Mouse (Mus musculus) forebrain, postnatal 0 days (tissue): ENCODE data around the gene Alk. TPM values are rescaled to one million over a fixed set of nuclear protein-coding genes. Genes with fewer than 3 reads are reported as not detected.

ENCODE experiments used
- ATAC-seq: fragments of 200-750 bp; cut with Nextera tagmentation; 2 replicates; pipeline ENCODE4 v1.8.0; 2017; ENCODE audit warnings: mild to moderate bottlenecking, moderate library complexity
- DNase-seq: peaks from one replicate; pipeline ENCODE4 v3.0.0-alpha.2; 2015
- H3K27ac ChIP-seq: fragments of 300-500 bp; sonication (generic); 2 replicates; pipeline ENCODE4 v1.5.1; 2014; ENCODE audit warnings: low read depth, mild to moderate bottlenecking, antibody characterized with exemption, low read length, moderate library complexity, mixed read lengths
- H3K27me3 ChIP-seq: fragments of 300-500 bp; sonication (generic); 2 replicates; pipeline ENCODE4 v1.6.1; 2014; ENCODE audit warnings: mild to moderate bottlenecking, low read length, mixed read lengths; ENCODE audit not compliant: insufficient read depth
- H3K36me3 ChIP-seq: fragments of 300-500 bp; sonication (generic); 2 replicates; pipeline ENCODE4 v1.6.1; 2014; ENCODE audit warnings: mild to moderate bottlenecking, moderate library complexity; ENCODE audit not compliant: insufficient read depth
- H3K4me1 ChIP-seq: fragments of 300-500 bp; sonication (generic); 2 replicates; pipeline ENCODE4 v1.6.1; 2014; ENCODE audit warnings: antibody characterized with exemption; ENCODE audit not compliant: insufficient read depth
- H3K4me2 ChIP-seq: fragments of 300-500 bp; sonication (generic); 2 replicates; pipeline ENCODE4 v1.6.1; 2014; ENCODE audit warnings: low read depth, mild to moderate bottlenecking, moderate library complexity
- H3K4me3 ChIP-seq: fragments of 300-500 bp; sonication (generic); 2 replicates; pipeline ENCODE4 v1.5.1; 2014; ENCODE audit warnings: low read depth, low read length, mixed read lengths
- H3K9ac ChIP-seq: fragments of 300-500 bp; sonication (generic); 2 replicates; pipeline ENCODE4 v1.6.1; 2014; ENCODE audit warnings: mild to moderate bottlenecking
- H3K9me3 ChIP-seq: fragments of 300-500 bp; sonication (generic); 2 replicates; pipeline ENCODE4 v1.6.1; 2016; ENCODE audit warnings: low read length
- CTCF ChIP-seq: sonication (generic); IDR thresholded peaks from 2 replicates; pipeline ENCODE4 v1.5.1; 2016; ENCODE audit warnings: antibody characterized with exemption, control low read depth, low read depth
- WGBS: fragments of 180-500 bp; shearing (Covaris S2); extraction: QIAGEN DNeasy Blood & Tissue Kit; methylation state at CpG from one replicate; pipeline ENCODE4 v1.1.7; 2014; 5-methylcytosine and 5-hydroxymethylcytosine counted together
- polyA plus RNA-seq: library from polyadenylated mRNA; unstranded; fragments of >200 nt; fragmentation: Nextera tagmentation; extraction: Ambion mirVana; gene quantifications from 2 replicates; pipeline ENCODE4 v1.2.1, GENCODE M21; 2015
- total RNA-seq: library from RNA; depleted of rRNA; stranded (reverse); fragments of >200 nt; gene quantifications from 2 replicates; pipeline ENCODE4 v1.2.3, GENCODE M21; 2014

The Alk gene
- total and polyA plus RNA-seq, 2 experiments from 2014 or later: 1.6 to 8.8 TPM

GRCm38 (mm10) chr17:72477889-72478405 is 126.5 kb downstream of the Alk start:
- 49% methylated on average over 5 of the region's 5 CpGs for WGBS
- DNase-seq (peak; percentile 30), ATAC-seq (peak; percentile 69)
- no peaks in the 10 kb centered on the region for H3K36me3 ChIP-seq
- no peak overlapping the region for H3K4me3 ChIP-seq
- H3K9ac ChIP-seq: no peak overlapping the region
- H3K27ac ChIP-seq: no peak overlapping the region
- H3K4me1 ChIP-seq: 0 out of 2 replicates have a peak, but pooled peaks cover 3% of the 10 kb centered on the region
- H3K9me3 ChIP-seq: no peaks in the 10 kb centered on the region
- no peak for TF ChIP-seq CTCF
- H3K4me2 ChIP-seq: no peak overlapping the region
- H3K27me3 ChIP-seq: no peaks in the 10 kb centered on the region

- Histone ChIP-seq H3K4me2 (no peak overlapping the region), H3K27me3 (no peaks in the 10 kb centered on the region), H3K36me3 (no peaks in the 10 kb centered on the region), H3K27ac (no peak overlapping the region), H3K4me3 (no peak overlapping the region), H3K9me3 (no peaks in the 10 kb centered on the region), H3K4me1 (0 out of 2 replicates have a peak, but pooled peaks cover 3% of the 10 kb centered on the region), H3K9ac (no peak overlapping the region)
- no peak for TF ChIP-seq CTCF
- no peak for DNase-seq
- WGBS: 60% methylated on average over 4 of the region's 4 CpGs
- ATAC-seq: no peak
These were observed 127.5 kb downstream of the Alk start for GRCm38 (mm10) chr17:72476956-72477355.

- no peak for DNase-seq
These were observed 130.3 kb downstream of the Alk start for GRCm38 (mm10) chr17:72474166-72474565.

DNA sequence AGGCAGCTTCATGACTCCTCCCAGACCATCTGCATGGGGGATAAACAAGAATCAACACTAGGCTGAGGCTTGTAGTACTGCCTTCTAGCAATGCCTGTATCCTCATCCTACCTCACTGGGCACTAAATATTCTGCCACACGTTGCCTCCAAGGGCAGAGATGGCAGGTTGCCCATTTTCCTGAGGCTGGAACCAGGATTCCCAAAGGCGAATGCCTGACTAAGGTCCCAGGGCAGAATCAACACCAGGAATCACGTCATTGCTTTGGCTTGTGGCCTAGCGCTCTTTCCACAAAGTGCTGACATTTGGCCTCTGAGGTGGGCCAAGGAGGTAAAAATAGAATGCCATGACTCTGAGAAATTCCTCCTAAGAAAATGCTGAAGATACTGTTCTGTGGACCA is 155.9 kb downstream of the Alk start:
- H3K4me1 ChIP-seq: no peaks in the 10 kb centered on the region
- no peak for ATAC-seq
- no peak overlapping the region for H3K4me3 ChIP-seq
- no peak overlapping the region for H3K9ac ChIP-seq
- H3K36me3 ChIP-seq: no peaks in the 10 kb centered on the region
- no peak overlapping the region for H3K27ac ChIP-seq
- 70% methylated on average over 4 of the region's 4 CpGs for WGBS
- no peak for TF ChIP-seq CTCF
- no peaks in the 10 kb centered on the region for H3K27me3 ChIP-seq
- no peak overlapping the region for H3K4me2 ChIP-seq
- no peak for DNase-seq
- no peaks in the 10 kb centered on the region for H3K9me3 ChIP-seq

More at GRCm38 (mm10) chr17:72474166-72474565, 130.3 kb downstream of the Alk start:
- no peaks in the 10 kb centered on the region for H3K9me3 ChIP-seq
- no peak overlapping the region for H3K27ac ChIP-seq
- 0 out of 2 replicates have a peak, but pooled peaks cover 3% of the 10 kb centered on the region for H3K4me1 ChIP-seq
- no peaks in the 10 kb centered on the region for H3K27me3 ChIP-seq
- H3K9ac ChIP-seq: no peak overlapping the region
- no peak overlapping the region for H3K4me2 ChIP-seq
- 29% methylated on average over 5 of the region's 5 CpGs for WGBS
- no peak for ATAC-seq
- H3K36me3 ChIP-seq: no peaks in the 10 kb centered on the region
- H3K4me3 ChIP-seq: no peak overlapping the region
- TF ChIP-seq CTCF: no peak

DNA sequence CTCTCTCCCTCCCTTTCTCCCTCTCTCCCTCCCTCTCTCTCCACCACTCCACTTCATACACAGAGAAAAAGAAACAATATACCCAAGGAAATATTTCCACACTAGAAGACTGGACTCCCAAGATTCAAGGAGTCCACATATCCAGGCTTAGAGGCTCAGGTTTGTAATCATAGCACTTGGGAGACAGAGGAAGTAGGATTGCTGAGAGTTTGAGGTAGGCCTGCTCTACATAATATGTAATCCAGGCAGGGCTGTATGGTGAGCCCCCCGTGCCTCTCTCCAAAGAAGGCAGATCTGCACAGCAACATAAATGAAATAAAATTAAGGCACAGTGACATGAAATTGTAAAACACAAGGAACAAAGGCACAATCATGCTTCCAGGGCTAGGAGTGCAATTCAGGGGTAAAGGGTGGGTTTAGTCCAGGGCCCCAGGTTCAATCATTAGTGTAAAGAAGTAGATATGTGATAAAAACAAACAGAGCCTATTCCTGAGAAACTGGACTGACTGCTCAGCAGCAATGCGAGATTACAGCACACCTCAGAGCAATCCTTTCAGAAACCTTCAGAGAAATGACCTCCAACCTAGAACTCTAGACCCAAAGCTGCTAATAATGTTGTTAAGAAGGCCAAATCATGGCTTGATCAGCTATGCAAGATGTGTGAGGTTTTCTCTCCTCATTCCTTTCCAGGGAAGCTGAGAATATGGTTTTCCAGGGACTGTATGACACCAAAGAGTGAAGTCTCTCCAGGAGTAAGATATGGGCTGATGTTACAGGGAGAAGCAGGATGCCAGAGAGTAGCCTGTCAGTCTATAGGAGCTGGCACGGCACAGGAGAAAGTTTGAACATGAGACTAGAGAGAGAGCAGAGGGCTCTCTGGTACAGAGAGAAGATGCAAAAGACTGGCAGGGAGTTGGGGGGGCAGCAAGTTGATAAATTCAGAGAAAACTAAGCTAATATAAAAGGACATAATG is 158.9 kb downstream of the Alk start:
- no peak for DNase-seq
- H3K4me2 ChIP-seq: no peak overlapping the region
- no peaks in the 10 kb centered on the region for H3K27me3 ChIP-seq
- no peaks in the 10 kb centered on the region for H3K4me1 ChIP-seq
- no peak for ATAC-seq
- H3K4me3 ChIP-seq: no peak overlapping the region
- no peak for TF ChIP-seq CTCF
- H3K9me3 ChIP-seq: no peaks in the 10 kb centered on the region
- no peaks in the 10 kb centered on the region for H3K36me3 ChIP-seq
- H3K9ac ChIP-seq: no peak overlapping the region
- WGBS: 71% methylated on average over 3 of the region's 3 CpGs
- H3K27ac ChIP-seq: no peak overlapping the region

- Histone ChIP-seq H3K27me3 (no peaks in the 10 kb centered on the region), H3K27ac (no peak overlapping the region), H3K4me1 (no peaks in the 10 kb centered on the region), H3K4me2 (no peak overlapping the region), H3K36me3 (no peaks in the 10 kb centered on the region), H3K4me3 (no peak overlapping the region), H3K9ac (no peak overlapping the region), H3K9me3 (no peaks in the 10 kb centered on the region)
- TF ChIP-seq CTCF: no peak
- no peak for ATAC-seq
- WGBS: 74% methylated on average over 4 of the region's 4 CpGs
- no peak for DNase-seq
These were observed 187.0 kb downstream of the Alk start for GRCm38 (mm10) chr17:72417451-72417850.

GRCm38 (mm10) chr17:72414676-72415075 is 189.8 kb downstream of the Alk start:
- Histone ChIP-seq H3K36me3 (no peaks in the 10 kb centered on the region), H3K4me3 (no peak overlapping the region), H3K4me1 (no peaks in the 10 kb centered on the region), H3K4me2 (no peak overlapping the region), H3K27ac (no peak overlapping the region), H3K27me3 (no peaks in the 10 kb centered on the region), H3K9me3 (no peaks in the 10 kb centered on the region), H3K9ac (no peak overlapping the region)
- TF ChIP-seq CTCF: no peak
- ATAC-seq: no peak
- DNase-seq: no peak
